Mouse (Mus musculus) liver, embryonic 15.5 days (tissue): ENCODE data around the gene Tgfbr3. TPM values are rescaled to one million over a fixed set of nuclear protein-coding genes. Genes with fewer than 3 reads are reported as not detected.

Experiments used
- ATAC-seq: fragments of 200-750 bp; cut with Nextera tagmentation; 2 replicates; pipeline ENCODE4 v1.8.0; 2017; ENCODE audit warnings: moderate number of reproducible peaks, mild to moderate bottlenecking, moderate library complexity; ENCODE audit not compliant: insufficient read depth
- H3K27ac ChIP-seq: fragments of 300-500 bp; sonication (generic); replicated peaks from 2 replicates; pipeline ENCODE4 v1.5.1; 2015; ENCODE audit warnings: mild to moderate bottlenecking, inconsistent platforms
- H3K27me3 ChIP-seq: fragments of 300-500 bp; sonication (generic); 2 replicates; pipeline ENCODE4 v1.6.1; 2015; ENCODE audit warnings: mild to moderate bottlenecking, inconsistent platforms
- H3K36me3 ChIP-seq: fragments of 300-500 bp; sonication (generic); replicated peaks from 2 replicates; pipeline ENCODE4 v1.6.1; 2015; ENCODE audit warnings: moderate library complexity, mild to moderate bottlenecking, inconsistent platforms
- H3K4me1 ChIP-seq: fragments of 300-500 bp; sonication (generic); replicated peaks from 2 replicates; pipeline ENCODE4 v1.6.1; 2015; ENCODE audit warnings: inconsistent platforms
- H3K4me2 ChIP-seq: fragments of 300-500 bp; sonication (generic); 2 replicates; pipeline ENCODE4 v1.6.1; 2015; ENCODE audit warnings: moderate library complexity, mild to moderate bottlenecking, inconsistent platforms
- H3K4me3 ChIP-seq: fragments of 300-500 bp; sonication (generic); replicated peaks from 2 replicates; pipeline ENCODE4 v1.5.1; 2015; ENCODE audit warnings: mild to moderate bottlenecking, inconsistent platforms
- H3K9ac ChIP-seq: fragments of 300-500 bp; sonication (generic); 2 replicates; pipeline ENCODE4 v1.6.1; 2015; ENCODE audit warnings: moderate library complexity, mild to moderate bottlenecking, inconsistent platforms
- H3K9me3 ChIP-seq: fragments of 300-500 bp; sonication (generic); replicated peaks from 2 replicates; pipeline ENCODE4 v1.6.1; 2016; ENCODE audit warnings: inconsistent platforms
- WGBS: fragments of 180-500 bp; shearing (Covaris S2); methylation state at CpG from one replicate; pipeline ENCODE4 v1.1.7; 2015; ENCODE audit warnings: mixed read lengths; ENCODE audit not compliant: insufficient replicate concordance; 5-methylcytosine and 5-hydroxymethylcytosine counted together
- polyA plus RNA-seq: library from polyadenylated mRNA; unstranded; fragments of >200 nt; fragmentation: Nextera tagmentation; extraction: Ambion mirVana; gene quantifications from 2 replicates; pipeline ENCODE4 v1.2.1, GENCODE M21; 2015

Gene Tgfbr3
- polyA plus RNA-seq, 1 experiment from 2014 or later, result 6.0 TPM

DNA sequence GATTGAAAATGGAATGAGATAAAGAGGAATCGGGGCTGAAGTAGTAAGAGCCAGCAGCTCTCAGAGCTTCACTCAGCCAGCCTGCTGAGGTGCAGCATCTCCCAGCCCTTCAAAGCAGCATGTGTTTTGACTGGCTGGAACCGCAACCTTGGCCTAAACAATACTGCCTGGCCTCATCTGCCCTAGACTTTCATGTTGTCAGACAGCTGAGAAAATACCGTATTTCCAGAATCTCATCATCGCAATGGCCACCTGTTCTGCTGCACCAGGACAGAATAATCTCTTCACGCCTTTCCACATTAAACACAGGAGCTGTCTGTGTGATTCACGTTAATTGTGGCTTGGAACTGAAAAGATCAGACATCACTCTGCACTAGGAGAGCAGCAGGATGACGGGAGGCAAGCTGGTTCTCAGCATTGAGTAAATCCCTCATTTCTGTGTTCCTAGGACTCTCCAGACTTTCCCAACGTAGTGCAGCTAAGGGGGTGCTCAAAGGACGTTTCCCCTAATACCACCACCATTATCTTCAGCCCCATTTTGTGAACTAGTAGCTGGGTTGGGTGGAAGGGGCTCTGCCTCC is 145.1 kb downstream of the Tgfbr3 start:
- 75% methylated on average over 9 of the region's 9 CpGs for whole genome bisulfite sequencing
- H3K4me1 ChIP-seq, result peaks cover 59% of the 10 kb centered on the region
- H3K36me3 ChIP-seq, result no peaks in the 10 kb centered on the region
- H3K27me3 ChIP-seq, result no peaks in the 10 kb centered on the region
- H3K4me2 ChIP-seq, result no peak overlapping the region
- ATAC-seq, result no peak
- no peak overlapping the region for H3K9ac ChIP-seq
- H3K4me3 ChIP-seq, result no peak overlapping the region
- 0 out of 2 replicates have a peak overlapping the region, but pooled peaks have one; percentile 49 for H3K27ac ChIP-seq
- H3K9me3 ChIP-seq, result no peaks in the 10 kb centered on the region

GRCm38 (mm10) chr5:107143406-107143805 is 146.0 kb downstream of the Tgfbr3 start:
- H3K27ac ChIP-seq, result peak overlapping the region; percentile 49; the same call in 1 of the 2 replicates
- no peak overlapping the region for H3K4me2 ChIP-seq
- WGBS, result 80% methylated on average over 5 of the region's 5 CpGs

GRCm38 (mm10) chr5:107142791-107143190 is 146.6 kb downstream of the Tgfbr3 start:
- 21% methylated on average over 5 of the region's 5 CpGs for WGBS

More at GRCm38 (mm10) chr5:107143406-107143805, 146.0 kb downstream of the Tgfbr3 start:
- Histone ChIP-seq H3K36me3 (no peaks in the 10 kb centered on the region), H3K4me3 (no peak overlapping the region), H3K4me1 (peaks cover 59% of the 10 kb centered on the region), H3K27me3 (no peaks in the 10 kb centered on the region), H3K9ac (no peak overlapping the region), H3K9me3 (no peaks in the 10 kb centered on the region)
- no peak for ATAC-seq

DNA sequence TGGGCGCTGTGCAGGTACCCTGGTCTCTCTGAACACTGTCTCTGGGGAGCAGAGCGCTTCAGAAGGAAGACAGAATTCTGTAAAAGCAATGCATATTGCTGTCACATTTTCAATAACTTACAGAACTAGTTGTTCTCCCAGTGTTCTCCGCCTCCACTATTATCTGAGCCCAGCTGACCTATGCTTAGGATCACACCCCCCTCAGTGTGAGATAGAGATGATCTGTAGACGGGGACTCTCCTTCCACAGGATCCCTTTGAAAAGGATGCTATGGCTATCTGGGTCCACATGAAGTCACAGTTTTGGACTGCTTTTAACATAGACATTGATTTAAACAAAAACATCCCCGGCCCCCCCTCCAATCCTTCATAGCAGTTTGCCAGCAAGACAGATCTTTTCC is 148.1 kb downstream of the Tgfbr3 start:
- H3K4me1 ChIP-seq, result peaks cover 53% of the 10 kb centered on the region
- H3K9ac ChIP-seq, result no peak overlapping the region
- H3K27ac ChIP-seq, result 0 out of 2 replicates have a peak overlapping the region, but pooled peaks have one; percentile 69
- 0 out of 2 replicates have a peak, but pooled peaks have one; percentile 33 for ATAC-seq
- H3K4me2 ChIP-seq, result no peak overlapping the region
- no peaks in the 10 kb centered on the region for H3K9me3 ChIP-seq
- H3K4me3 ChIP-seq, result no peak overlapping the region
- no peaks in the 10 kb centered on the region for H3K27me3 ChIP-seq
- 0 out of 2 replicates have a peak, but pooled peaks cover 4% of the 10 kb centered on the region for H3K36me3 ChIP-seq
- WGBS, result 54% methylated on average over 5 of the region's 5 CpGs

More at GRCm38 (mm10) chr5:107142791-107143190, 146.6 kb downstream of the Tgfbr3 start:
- Histone ChIP-seq H3K27me3 (no peaks in the 10 kb centered on the region), H3K36me3 (no peaks in the 10 kb centered on the region), H3K27ac (peak overlapping the region; percentile 69), H3K9ac (no peak overlapping the region), H3K4me3 (no peak overlapping the region), H3K9me3 (no peaks in the 10 kb centered on the region), H3K4me2 (peak overlapping the region; percentile 52), H3K4me1 (peaks cover 55% of the 10 kb centered on the region)
- peak; percentile 87 for ATAC-seq

- Histone ChIP-seq H3K4me1 (peaks cover 41% of the 10 kb centered on the region), H3K27ac (no peak overlapping the region), H3K36me3 (0 out of 2 replicates have a peak, but pooled peaks cover 4% of the 10 kb centered on the region), H3K4me3 (no peak overlapping the region), H3K9me3 (no peaks in the 10 kb centered on the region), H3K4me2 (no peak overlapping the region), H3K9ac (no peak overlapping the region), H3K27me3 (no peaks in the 10 kb centered on the region)
- 78% methylated on average over 11 of the region's 11 CpGs for WGBS
- no peak for ATAC-seq
These were observed 149.4 kb downstream of the Tgfbr3 start for GRCm38 (mm10) chr5:107139800-107140651.

GRCm38 (mm10) chr5:107133336-107133735 is 156.1 kb downstream of the Tgfbr3 start:
- Histone ChIP-seq H3K27ac (no peak overlapping the region), H3K4me3 (no peak overlapping the region), H3K4me1 (no peaks in the 10 kb centered on the region), H3K9me3 (no peaks in the 10 kb centered on the region), H3K4me2 (no peak overlapping the region), H3K27me3 (no peaks in the 10 kb centered on the region), H3K36me3 (peaks cover 23% of the 10 kb centered on the region), H3K9ac (no peak overlapping the region)
- ATAC-seq, result no peak
- 70% methylated on average over 2 of the region's 2 CpGs for WGBS

GRCm38 (mm10) chr5:107132231-107132630 is 157.2 kb downstream of the Tgfbr3 start:
- Histone ChIP-seq H3K9me3 (no peaks in the 10 kb centered on the region), H3K4me3 (no peak overlapping the region), H3K27ac (no peak overlapping the region), H3K4me2 (no peak overlapping the region), H3K27me3 (no peaks in the 10 kb centered on the region), H3K9ac (no peak overlapping the region), H3K4me1 (no peaks in the 10 kb centered on the region), H3K36me3 (peaks cover 23% of the 10 kb centered on the region)
- 65% methylated on average over 8 of the region's 8 CpGs for WGBS
- no peak for ATAC-seq

DNA sequence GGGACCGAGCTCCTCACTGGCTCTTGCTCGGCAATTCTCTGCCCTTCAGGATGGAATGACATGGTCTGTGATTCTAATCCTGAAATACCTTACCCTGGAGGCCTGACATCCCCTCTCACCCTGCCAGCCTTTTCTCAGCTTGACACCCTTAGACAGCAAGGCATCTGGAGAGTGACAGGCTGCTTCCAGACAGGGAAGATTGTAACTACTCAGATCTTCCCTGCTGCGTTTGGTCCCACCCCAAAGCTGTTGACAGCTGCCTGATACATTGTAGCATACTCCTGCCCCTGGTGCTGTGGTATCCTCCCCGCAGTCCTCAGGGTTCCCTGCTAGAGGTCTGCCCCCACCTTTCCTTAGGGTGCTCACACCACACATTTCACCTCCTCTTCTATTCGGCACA is 160.1 kb downstream of the Tgfbr3 start:
- Histone ChIP-seq H3K4me1 (no peaks in the 10 kb centered on the region), H3K27ac (no peak overlapping the region), H3K4me3 (no peak overlapping the region), H3K4me2 (no peak overlapping the region), H3K9me3 (no peaks in the 10 kb centered on the region), H3K9ac (no peak overlapping the region), H3K27me3 (no peaks in the 10 kb centered on the region), H3K36me3 (peaks cover 16% of the 10 kb centered on the region)
- WGBS, result 74% methylated on average over 5 of the region's 5 CpGs
- no peak for ATAC-seq

DNA sequence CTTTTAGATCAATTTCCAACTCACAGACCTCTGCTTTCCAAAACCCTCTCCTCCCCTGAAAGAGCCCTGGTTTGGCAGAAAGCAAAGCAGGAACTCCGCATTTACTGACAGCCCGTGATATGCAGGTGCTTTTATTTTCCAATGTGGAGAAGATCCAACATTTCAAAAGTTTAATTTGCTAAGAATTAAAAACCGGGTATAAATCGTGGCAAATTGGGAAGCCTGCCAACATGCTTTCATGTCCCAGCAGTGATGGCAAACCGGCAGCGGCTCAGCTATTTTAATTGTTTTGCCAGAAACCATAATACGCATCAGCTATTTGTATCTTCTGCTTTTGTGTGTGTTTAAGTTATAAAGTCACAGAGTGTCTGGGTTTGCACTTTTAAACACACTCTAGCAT is 162.9 kb downstream of the Tgfbr3 start:
- H3K4me2 ChIP-seq, result no peak overlapping the region
- no peaks in the 10 kb centered on the region for H3K27me3 ChIP-seq
- no peak overlapping the region for H3K27ac ChIP-seq
- H3K4me3 ChIP-seq, result no peak overlapping the region
- H3K4me1 ChIP-seq, result peaks cover under 1% of the 10 kb centered on the region; the same call in 1 of the 2 replicates
- ATAC-seq, result no peak
- no peak overlapping the region for H3K9ac ChIP-seq
- no peaks in the 10 kb centered on the region for H3K9me3 ChIP-seq
- WGBS, result 83% methylated on average over 7 of the region's 7 CpGs
- peaks cover 6% of the 10 kb centered on the region; the same call in 1 of the 2 replicates for H3K36me3 ChIP-seq

DNA sequence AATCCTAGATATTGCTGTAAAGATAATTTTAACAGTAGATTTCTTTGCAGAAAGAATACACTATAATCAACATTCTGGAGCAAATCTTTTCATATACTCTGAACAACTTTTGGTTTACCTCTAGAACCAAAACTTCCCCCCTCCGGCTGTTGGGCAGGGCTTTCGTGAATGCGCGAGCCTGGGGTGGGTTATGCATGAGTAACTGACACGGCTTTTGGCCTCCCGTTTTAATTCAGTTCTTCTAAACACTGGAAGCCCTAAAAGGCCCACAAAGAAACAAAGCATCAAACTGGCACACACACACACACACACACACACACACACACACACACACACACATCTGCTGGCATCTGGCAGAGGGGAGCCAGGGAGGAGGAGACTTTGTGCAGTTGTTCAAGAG is 164.3 kb downstream of the Tgfbr3 start:
- Histone ChIP-seq H3K36me3 (peaks cover under 1% of the 10 kb centered on the region; the same call in 1 of the 2 replicates), H3K4me1 (peaks cover 10% of the 10 kb centered on the region), H3K27ac (no peak overlapping the region), H3K4me3 (no peak overlapping the region), H3K4me2 (no peak overlapping the region), H3K27me3 (no peaks in the 10 kb centered on the region), H3K9me3 (no peaks in the 10 kb centered on the region), H3K9ac (no peak overlapping the region)
- no peak for ATAC-seq
- whole genome bisulfite sequencing, result 69% methylated on average over 6 of the region's 6 CpGs

- Histone ChIP-seq H3K4me3 (no peak overlapping the region), H3K9me3 (no peaks in the 10 kb centered on the region), H3K4me1 (peaks cover 10% of the 10 kb centered on the region), H3K27ac (no peak overlapping the region), H3K9ac (no peak overlapping the region), H3K4me2 (no peak overlapping the region), H3K36me3 (no peaks in the 10 kb centered on the region), H3K27me3 (no peaks in the 10 kb centered on the region)
- 82% methylated on average over 7 of the region's 7 CpGs for WGBS
- ATAC-seq, result no peak
These were observed 164.9 kb downstream of the Tgfbr3 start for GRCm38 (mm10) chr5:107124531-107124930.
